Comparison of ENCODE assay signal across 7 mouse cellular contexts in genomic region chr2:18587746-18588231, GRCm38 (mm10).
DNase-seq lines count a peak whose midpoint lies in the region; ATAC-seq and TF ChIP-seq lines count a peak whose summit lies in the region.

No protein-coding gene starts in this region.

- H3K9ac ChIP-seq in embryonic facial prominence, embryonic 12.5 days: peak overlapping the region; percentile 52
- peak overlapping the region; percentile 60 for H3K9ac ChIP-seq in hindbrain, embryonic 14.5 days
- peak overlapping the region; percentile 68 for H3K9ac ChIP-seq in liver, embryonic 14.5 days (replicated peaks)

- H3K9me3 ChIP-seq in embryonic facial prominence, embryonic 12.5 days: no peaks in the 10 kb centered on the region
- no peaks in the 10 kb centered on the region for H3K9me3 ChIP-seq in hindbrain, embryonic 14.5 days (ENCODE audit: control insufficient read depth, low read length)
- no peaks in the 10 kb centered on the region for H3K9me3 ChIP-seq in liver, embryonic 14.5 days (ENCODE audit: control insufficient read depth, low read length)

- no peaks in the 10 kb centered on the region for H3K36me3 ChIP-seq in embryonic facial prominence, embryonic 12.5 days
- H3K36me3 ChIP-seq in hindbrain, embryonic 14.5 days (replicated peaks; ENCODE audit: control insufficient read depth, insufficient read depth): no peaks in the 10 kb centered on the region
- H3K36me3 ChIP-seq in liver, embryonic 14.5 days (replicated peaks; ENCODE audit: control insufficient read depth, insufficient read depth, low read depth): no peaks in the 10 kb centered on the region
- H3K36me3 ChIP-seq in small intestine, adult 2 months (ENCODE audit: control insufficient read depth, insufficient read depth, low read length): no peaks in the 10 kb centered on the region

- H3K27ac ChIP-seq in embryonic facial prominence, embryonic 12.5 days: no peak overlapping the region; the same call in 1 of the 2 replicates
- peak overlapping the region; percentile 11; the same call in 1 of the 2 replicates for H3K27ac ChIP-seq in hindbrain, embryonic 14.5 days
- no peak overlapping the region for H3K27ac ChIP-seq in liver, embryonic 14.5 days
- no peak overlapping the region for H3K27ac ChIP-seq in small intestine, adult 2 months (ENCODE audit: insufficient read depth, low read depth, low read length)

- no peaks in the 10 kb centered on the region for H3K4me1 ChIP-seq in embryonic facial prominence, embryonic 12.5 days
- no peaks in the 10 kb centered on the region; the same call in 1 of the 2 replicates for H3K4me1 ChIP-seq in hindbrain, embryonic 14.5 days (replicated peaks; ENCODE audit: control insufficient read depth, insufficient read depth, low read length)
- peaks cover 5 to 9% of the 10 kb centered on the region in 2 experiments; a peak in 2 of 4 replicates for H3K4me1 ChIP-seq in liver, embryonic 14.5 days (replicated peaks; ENCODE audit: control insufficient read depth in 2 of 2, insufficient read depth in 2 of 2, low read length in 1 of 2)
- H3K4me1 ChIP-seq in small intestine, adult 2 months (ENCODE audit: control insufficient read depth, insufficient read depth, insufficient read length, low read length): no peaks in the 10 kb centered on the region; the same call in 1 of the 2 replicates

- peak overlapping the region; percentile 60 for H3K4me3 ChIP-seq in embryonic facial prominence, embryonic 12.5 days
- H3K4me3 ChIP-seq in hindbrain, embryonic 14.5 days (replicated peaks; ENCODE audit: low read length): peak overlapping the region; percentile 64
- H3K4me3 ChIP-seq in liver, embryonic 14.5 days (ENCODE audit: insufficient read depth in 1 of 2, low read depth in 2 of 2, low read length in 2 of 2): peak overlapping the region; percentile 67 to 82
- peak overlapping the region; percentile 57 for H3K4me3 ChIP-seq in small intestine, adult 2 months (ENCODE audit: low read depth, low read length)

- peak overlapping the region; percentile 55 for H3K4me2 ChIP-seq in embryonic facial prominence, embryonic 12.5 days (replicated peaks)
- peak overlapping the region; percentile 79 for H3K4me2 ChIP-seq in hindbrain, embryonic 14.5 days (replicated peaks)
- H3K4me2 ChIP-seq in liver, embryonic 14.5 days (ENCODE audit: low read depth): peak overlapping the region; percentile 64

- no peak for TF ChIP-seq POLR2A in small intestine, adult 2 months (IDR thresholded peaks at IDR 0.05; ENCODE audit: low read depth, low read length)

- TF ChIP-seq CTCF in liver, embryonic 14.5 days (IDR thresholded peaks at IDR 0.05; ENCODE audit: low read depth): no peak
- TF ChIP-seq CTCF in small intestine, adult 2 months (IDR thresholded peaks at IDR 0.05; ENCODE audit: extremely low read depth, insufficient read length, insufficient replicate concordance, low read depth, low read length): no peak

- ATAC-seq in embryonic facial prominence, embryonic 12.5 days (ENCODE audit: insufficient number of reproducible peaks, insufficient read depth, low FRiP score, low TSS enrichment): no peak
- no peak for ATAC-seq in hindbrain, embryonic 14.5 days (ENCODE audit: low FRiP score)
- no peak for ATAC-seq in liver, embryonic 14.5 days (ENCODE audit: insufficient read depth)

- TF ChIP-seq EP300 in liver, embryonic 14.5 days (IDR thresholded peaks at IDR 0.05; ENCODE audit: low read depth): no peak

- peak; percentile 40 for DNase-seq in thymus, postnatal 0 days (ENCODE audit: low spot score)
- no peak for DNase-seq in thymus, postnatal 36 days
- peak; percentile 53 for DNase-seq in hindbrain, embryonic 14.5 days (ENCODE audit: low spot score)
- peak in 1 of 3 experiments; percentile 24 for DNase-seq in liver, embryonic 14.5 days (ENCODE audit: low read depth in 3 of 3, low spot score in 3 of 3)
- no peak for DNase-seq in urinary bladder, postnatal 25 days (ENCODE audit: low spot score)

- H3K27me3 ChIP-seq in embryonic facial prominence, embryonic 12.5 days: peaks cover 3% of the 10 kb centered on the region; the same call in 1 of the 2 replicates
- H3K27me3 ChIP-seq in hindbrain, embryonic 14.5 days (ENCODE audit: control insufficient read depth, insufficient read depth, low read length): no peaks in the 10 kb centered on the region
- no peaks in the 10 kb centered on the region for H3K27me3 ChIP-seq in liver, embryonic 14.5 days (ENCODE audit: control insufficient read depth, insufficient read depth, low read length)
- H3K27me3 ChIP-seq in small intestine, adult 2 months (ENCODE audit: control insufficient read depth, insufficient read depth, low read length): peaks cover 7% of the 10 kb centered on the region; the same call in 1 of the 2 replicates

- WGBS in embryonic facial prominence, embryonic 12.5 days: under 1% methylated on average over 16 of the region's 16 CpGs
- under 1% methylated on average over 16 of the region's 16 CpGs for WGBS in hindbrain, embryonic 14.5 days
- under 1% methylated on average over 16 of the region's 16 CpGs for WGBS in liver, embryonic 14.5 days (ENCODE audit: insufficient replicate concordance)
- WGBS in small intestine, adult 2 months: under 1% methylated on average over 16 of the region's 16 CpGs

Comparison
In these comparisons a context has a peak if more than half of its experiments do, and no peak if none do; other contexts are left out.
1. DNase-seq: peak in thymus, postnatal 0 days (single experiment) and hindbrain, embryonic 14.5 days (single experiment); none in thymus, postnatal 36 days (0 of 2) and urinary bladder, postnatal 25 days (single experiment).
2. Peak in every context shown above with its lines, with median percentiles within 50 percentile points of each other: H3K4me2 ChIP-seq, H3K4me3 ChIP-seq and H3K9ac ChIP-seq.